Mouse (Mus musculus): ENCODE results near the gene Neb. TPM values are rescaled to one million over a fixed set of nuclear protein-coding genes. Genes with fewer than 3 reads are reported as not detected.

Neb gene
- polyA plus RNA-seq, 1 experiment = 0.14 TPM

DNA sequence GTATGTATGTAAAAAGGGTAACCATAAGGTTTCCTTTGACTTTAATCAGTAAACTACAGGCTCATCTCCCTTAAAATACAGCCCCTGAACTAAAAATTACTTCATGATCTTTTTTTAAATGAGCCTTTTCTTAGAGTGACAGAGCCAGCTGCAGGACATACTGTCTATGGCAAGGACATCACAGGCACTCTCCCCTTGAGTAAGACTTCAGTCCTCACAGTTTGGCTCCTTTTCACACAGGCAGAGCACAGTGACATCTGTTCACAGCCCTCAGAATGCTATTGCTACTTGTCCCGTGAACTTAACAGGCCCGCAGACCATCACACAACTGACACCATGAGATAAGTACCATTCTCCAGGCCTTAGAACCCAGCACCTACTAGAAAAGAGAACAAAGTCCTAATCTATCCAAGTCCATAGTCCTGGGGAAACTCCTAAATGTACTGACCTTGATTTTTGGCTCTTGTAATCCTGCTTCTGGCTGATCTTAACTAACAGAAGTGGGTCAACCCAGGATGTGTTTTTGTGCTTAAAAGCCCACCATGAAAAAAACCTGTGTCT lies 12.2 kb upstream of the Neb start:
- H3K79me3 ChIP-seq (ENCODE audit: low read depth) = no peaks in the 10 kb centered on the region
- H3ac ChIP-seq (ENCODE audit: control insufficient read depth, insufficient read length, low read depth) = no peak overlapping the region
- no peaks in the 10 kb centered on the region for H3K79me2 ChIP-seq (ENCODE audit: control insufficient read depth, insufficient read depth)
- no peaks in the 10 kb centered on the region for H3K27me3 ChIP-seq (ENCODE audit: control insufficient read depth, insufficient read depth, insufficient read length)
- TF ChIP-seq CEBPB (IDR thresholded peaks at IDR 0.05; ENCODE audit: low read depth) (no peak), MAX (IDR thresholded peaks at IDR 0.05) (no peak), FOSL1 (IDR thresholded peaks at IDR 0.05; ENCODE audit: insufficient read depth, low read length, poor library complexity, severe bottlenecking) (no peak), USF1 (IDR thresholded peaks at IDR 0.05; ENCODE audit: low read depth) (no peak), CTCF (IDR thresholded peaks at IDR 0.05; ENCODE audit: control insufficient read depth, insufficient read depth, insufficient read length) (no peak), MYOG (IDR thresholded peaks at IDR 0.05; ENCODE audit: control insufficient read depth, extremely low read depth, insufficient read length) (no peak), MYOD1 (IDR thresholded peaks at IDR 0.05; ENCODE audit: control insufficient read depth, insufficient read length, low read depth) (peak; percentile 40)
- no peak overlapping the region for H3K4me3 ChIP-seq (ENCODE audit: insufficient read depth, poor library complexity, severe bottlenecking)
- H3K36me3 ChIP-seq (ENCODE audit: control insufficient read depth, insufficient read depth) = no peaks in the 10 kb centered on the region

DNA sequence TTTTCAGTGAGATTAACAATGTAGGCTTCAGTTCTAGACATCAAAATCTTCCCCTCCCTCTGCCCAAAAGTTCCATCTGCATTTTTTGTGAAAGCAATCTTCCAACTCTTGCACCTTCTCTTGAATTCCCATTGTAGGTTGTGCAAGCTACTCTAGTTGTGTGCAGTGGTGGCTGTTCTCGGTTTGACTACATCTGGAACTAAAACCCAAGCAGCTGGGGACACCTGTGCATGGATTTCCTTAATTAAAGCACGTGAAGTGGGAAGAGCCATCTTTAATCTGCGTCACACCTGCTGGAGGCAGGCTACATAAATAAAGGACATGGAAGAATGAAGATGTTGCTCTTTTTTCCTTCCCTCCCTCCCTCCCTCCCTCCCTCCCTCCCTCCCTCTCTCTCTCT lies 11.7 kb upstream of the Neb start:
- Histone ChIP-seq H3K36me3 (ENCODE audit: control insufficient read depth, insufficient read depth) (no peaks in the 10 kb centered on the region), H3K4me3 (ENCODE audit: insufficient read depth, poor library complexity, severe bottlenecking) (no peak overlapping the region), H3K79me2 (ENCODE audit: control insufficient read depth, insufficient read depth) (no peaks in the 10 kb centered on the region), H3K27me3 (ENCODE audit: control insufficient read depth, insufficient read depth, insufficient read length) (no peaks in the 10 kb centered on the region), H3K79me3 (ENCODE audit: low read depth) (no peaks in the 10 kb centered on the region), H3ac (ENCODE audit: control insufficient read depth, insufficient read length, low read depth) (no peak overlapping the region)
- TF ChIP-seq CEBPB (IDR thresholded peaks at IDR 0.05; ENCODE audit: low read depth) = no peak
- TF ChIP-seq MAX (IDR thresholded peaks at IDR 0.05) = no peak
- TF ChIP-seq FOSL1 (IDR thresholded peaks at IDR 0.05; ENCODE audit: insufficient read depth, low read length, poor library complexity, severe bottlenecking) = no peak
- no peak for TF ChIP-seq MYOD1 (IDR thresholded peaks at IDR 0.05; ENCODE audit: control insufficient read depth, insufficient read length, low read depth)
- TF ChIP-seq MYOG (IDR thresholded peaks at IDR 0.05; ENCODE audit: control insufficient read depth, extremely low read depth, insufficient read length) = no peak
- no peak for TF ChIP-seq USF1 (IDR thresholded peaks at IDR 0.05; ENCODE audit: low read depth)
- TF ChIP-seq CTCF (IDR thresholded peaks at IDR 0.05; ENCODE audit: control insufficient read depth, insufficient read depth, insufficient read length) = no peak

DNA sequence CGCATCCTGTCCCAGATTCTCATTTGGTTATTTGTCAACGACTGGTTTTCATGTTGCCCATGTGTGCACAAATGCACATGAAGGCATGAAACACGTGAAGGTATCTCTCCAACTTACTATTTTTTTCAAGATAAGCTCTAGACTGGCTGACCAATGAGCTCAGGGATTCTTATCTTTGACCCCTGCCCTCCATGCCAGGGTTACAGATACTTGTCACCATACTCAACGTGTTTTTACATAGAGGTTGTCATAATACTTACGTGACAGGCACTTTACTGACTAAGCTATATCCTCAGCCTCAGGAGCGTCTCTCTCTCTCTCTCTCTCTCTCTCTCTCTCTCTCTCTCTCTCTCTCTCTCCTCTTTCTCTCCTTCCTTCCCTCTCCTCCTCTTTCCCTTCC lies 8.2 kb upstream of the Neb start:
- TF ChIP-seq MAX (IDR thresholded peaks at IDR 0.05) = no peak
- TF ChIP-seq MYOG (IDR thresholded peaks at IDR 0.05; ENCODE audit: control insufficient read depth, extremely low read depth, insufficient read length) = no peak
- TF ChIP-seq MYOD1 (IDR thresholded peaks at IDR 0.05; ENCODE audit: control insufficient read depth, insufficient read length, low read depth) = no peak
- no peak overlapping the region for H3ac ChIP-seq (ENCODE audit: control insufficient read depth, insufficient read length, low read depth)
- no peak overlapping the region for H3K4me3 ChIP-seq (ENCODE audit: insufficient read depth, poor library complexity, severe bottlenecking)
- H3K36me3 ChIP-seq (ENCODE audit: control insufficient read depth, insufficient read depth) = no peaks in the 10 kb centered on the region
- no peaks in the 10 kb centered on the region for H3K27me3 ChIP-seq (ENCODE audit: control insufficient read depth, insufficient read depth, insufficient read length)
- H3K79me3 ChIP-seq (ENCODE audit: low read depth) = no peaks in the 10 kb centered on the region
- no peaks in the 10 kb centered on the region for H3K79me2 ChIP-seq (ENCODE audit: control insufficient read depth, insufficient read depth)

DNA sequence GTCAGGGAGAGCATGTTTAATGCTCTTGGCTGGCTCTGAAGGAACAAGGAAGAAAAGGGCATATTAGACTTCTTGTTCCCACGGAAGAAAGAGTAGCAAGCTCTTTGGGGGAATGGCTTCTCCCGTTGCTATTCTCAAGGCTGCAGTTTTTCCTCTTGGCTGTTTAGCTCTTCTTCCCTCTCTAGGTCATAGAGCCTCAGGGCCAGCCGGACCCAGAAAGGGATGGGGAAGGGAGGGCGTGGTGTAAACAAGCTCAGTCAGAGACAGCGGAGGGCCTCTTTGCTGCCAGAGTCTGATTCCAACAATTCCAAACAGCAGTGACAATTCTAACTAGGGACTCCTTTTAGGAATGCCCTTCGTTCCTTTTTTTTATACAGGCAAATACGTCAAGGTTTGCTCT lies 7.8 kb upstream of the Neb start:
- no peaks in the 10 kb centered on the region for H3K36me3 ChIP-seq (ENCODE audit: control insufficient read depth, insufficient read depth)
- H3K27me3 ChIP-seq (ENCODE audit: control insufficient read depth, insufficient read depth, insufficient read length) = no peaks in the 10 kb centered on the region
- no peaks in the 10 kb centered on the region for H3K79me3 ChIP-seq (ENCODE audit: low read depth)
- TF ChIP-seq CEBPB (IDR thresholded peaks at IDR 0.05; ENCODE audit: low read depth) (no peak), FOSL1 (IDR thresholded peaks at IDR 0.05; ENCODE audit: insufficient read depth, low read length, poor library complexity, severe bottlenecking) (no peak), CTCF (IDR thresholded peaks at IDR 0.05; ENCODE audit: control insufficient read depth, insufficient read depth, insufficient read length) (no peak), MYOG (IDR thresholded peaks at IDR 0.05; ENCODE audit: control insufficient read depth, extremely low read depth, insufficient read length) (no peak), MAX (IDR thresholded peaks at IDR 0.05) (no peak), USF1 (IDR thresholded peaks at IDR 0.05; ENCODE audit: low read depth) (no peak), MYOD1 (IDR thresholded peaks at IDR 0.05; ENCODE audit: control insufficient read depth, insufficient read length, low read depth) (no peak)
- H3K4me3 ChIP-seq (ENCODE audit: insufficient read depth, poor library complexity, severe bottlenecking) = no peak overlapping the region
- no peak overlapping the region for H3ac ChIP-seq (ENCODE audit: control insufficient read depth, insufficient read length, low read depth)
- H3K79me2 ChIP-seq (ENCODE audit: control insufficient read depth, insufficient read depth) = no peaks in the 10 kb centered on the region

DNA sequence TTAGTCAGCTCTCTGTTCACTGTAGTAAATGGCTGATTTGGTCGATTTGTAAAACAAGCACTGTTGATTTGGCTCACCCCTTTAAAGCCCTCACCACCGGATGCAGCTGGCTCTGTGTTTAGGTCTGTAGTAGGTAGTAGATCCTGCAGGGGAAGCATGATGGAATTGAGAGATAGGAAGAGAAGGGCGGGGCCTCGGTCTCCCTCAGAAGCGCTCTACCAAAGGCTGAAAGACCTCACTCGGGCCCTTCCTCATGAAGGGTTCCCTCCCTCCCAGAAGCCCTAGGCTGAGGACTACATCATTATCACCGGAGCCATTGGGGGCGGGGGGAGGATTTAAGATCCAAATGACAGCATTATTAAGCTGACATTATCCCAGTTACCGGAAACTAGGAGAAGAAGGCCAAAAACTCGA lies 581 bp upstream of the Neb start:
- no peak for TF ChIP-seq CEBPB (IDR thresholded peaks at IDR 0.05; ENCODE audit: low read depth)
- no peak for TF ChIP-seq FOSL1 (IDR thresholded peaks at IDR 0.05; ENCODE audit: insufficient read depth, low read length, poor library complexity, severe bottlenecking)
- no peak for TF ChIP-seq MYOG (IDR thresholded peaks at IDR 0.05; ENCODE audit: control insufficient read depth, extremely low read depth, insufficient read length)
- TF ChIP-seq CTCF (IDR thresholded peaks at IDR 0.05; ENCODE audit: control insufficient read depth, insufficient read depth, insufficient read length) = no peak
- no peak for TF ChIP-seq MAX (IDR thresholded peaks at IDR 0.05)
- Histone ChIP-seq H3K79me2 (ENCODE audit: control insufficient read depth, insufficient read depth) (no peaks in the 10 kb centered on the region), H3K79me3 (ENCODE audit: low read depth) (no peaks in the 10 kb centered on the region), H3K4me3 (ENCODE audit: insufficient read depth, poor library complexity, severe bottlenecking) (no peak overlapping the region), H3K36me3 (ENCODE audit: control insufficient read depth, insufficient read depth) (no peaks in the 10 kb centered on the region), H3ac (ENCODE audit: control insufficient read depth, insufficient read length, low read depth) (no peak overlapping the region), H3K27me3 (ENCODE audit: control insufficient read depth, insufficient read depth, insufficient read length) (no peaks in the 10 kb centered on the region)
